Comparison of ENCODE assay signal across 25 mouse cellular contexts in genomic region chr14:101049664-101050203, GRCm38 (mm10).
"Had no signal": no experiment of that assay in that cellular context is flagged by ENCODE, and none has a peak within 500 bp of the region (broad histone marks: within the 10 kb centered on the region; RNA-seq: fewer than 3 reads in every experiment).

No protein-coding gene starts in this region.

- H3K4me3 ChIP-seq: heart, embryonic 10.5 days; heart, embryonic 12.5 days; hindbrain, embryonic 10.5 days; hindbrain, embryonic 12.5 days; left cerebral cortex, adult 2 months; limb, embryonic 10.5 days; limb, embryonic 12.5 days; liver, embryonic 13.5 days; liver, embryonic 15.5 days had no signal

- H3K9ac ChIP-seq: heart, embryonic 12.5 days; hindbrain, embryonic 12.5 days; hindbrain, embryonic 14.5 days; limb, embryonic 12.5 days; liver, embryonic 13.5 days; liver, embryonic 15.5 days had no signal

- ATAC-seq: hindbrain, embryonic 16.5 days; inflammation-experienced regulatory T-cells, adult 6 months had no signal

- H3K36me3 ChIP-seq: heart, embryonic 10.5 days; heart, embryonic 12.5 days; hindbrain, embryonic 10.5 days; hindbrain, embryonic 12.5 days; limb, embryonic 10.5 days; limb, embryonic 12.5 days; liver, embryonic 13.5 days; liver, embryonic 15.5 days had no signal

- H3K4me1 ChIP-seq: heart, embryonic 10.5 days; heart, embryonic 12.5 days; hindbrain, embryonic 10.5 days; hindbrain, embryonic 12.5 days; liver, embryonic 13.5 days; liver, embryonic 15.5 days had no signal

- H3K4me2 ChIP-seq: heart, embryonic 12.5 days; hindbrain, embryonic 12.5 days; hindbrain, embryonic 14.5 days; limb, embryonic 12.5 days; liver, embryonic 11.5 days; liver, embryonic 13.5 days; liver, embryonic 15.5 days had no signal

- H3K9me3 ChIP-seq: heart, embryonic 10.5 days; heart, embryonic 12.5 days; hindbrain, embryonic 10.5 days; hindbrain, embryonic 12.5 days; limb, embryonic 10.5 days; limb, embryonic 12.5 days; liver, embryonic 13.5 days; liver, embryonic 15.5 days had no signal

- DNase-seq: gastrocnemius, postnatal 14 days; gastrocnemius, postnatal 36 days; heart, adult 18-20 months; heart, postnatal 10 days; heart, postnatal 4 days; kidney, adult 11 months; kidney, adult 8-10 months; kidney, postnatal 14 days; kidney, postnatal 36 days; layer of hippocampus, adult 9-11 months; liver; liver, embryonic 13.5 days had no signal

- H3K27ac ChIP-seq: heart, embryonic 10.5 days; hindbrain, embryonic 10.5 days; hindbrain, embryonic 12.5 days; hindbrain, embryonic 14.5 days; kidney, postnatal 0 days; left cerebral cortex, adult 2 months; limb, embryonic 10.5 days; limb, embryonic 12.5 days; liver, embryonic 13.5 days; liver, embryonic 15.5 days had no signal

- H3K27me3 ChIP-seq: heart, embryonic 12.5 days; hindbrain, embryonic 12.5 days; limb, embryonic 12.5 days; liver, embryonic 13.5 days; liver, embryonic 15.5 days had no signal
